Mouse (Mus musculus) spleen, postnatal 0 days (tissue): Measurements from ENCODE around the gene Vsnl1. TPM values are rescaled to one million over a fixed set of nuclear protein-coding genes. Genes with fewer than 3 reads are reported as not detected.

ENCODE experiments used
- polyA plus RNA-seq: library from polyadenylated mRNA; unstranded; fragments of >200 nt; fragmentation: Nextera tagmentation; extraction: Ambion mirVana; gene quantifications from 2 replicates; pipeline ENCODE4 v1.2.1, GENCODE M21; 2015

The Vsnl1 gene
- not detected in 2 replicates for polyA plus RNA-seq

GRCm38 (mm10) chr12:11436497-11437265 is at the start of gene Vsnl1:
Gene Vsnl1, minus strand, starts transcription at chr12:11436613.

GRCm38 (mm10) chr12:11455549-11456194 is 19.3 kb upstream of the Vsnl1 start, which contains the start of gene Rad51ap2:
Gene Rad51ap2, plus strand, starts transcription at chr12:11456079.

Other genes with a start within 250 kb of the Vsnl1 start
- not detected in 2 replicates for gene Msgn1, start 227.6 kb downstream of the Vsnl1 start, polyA plus RNA-seq
- 8.0 and 10.3 TPM in 2 replicates for gene Gen1, start 170.8 kb downstream of the Vsnl1 start, polyA plus RNA-seq
- 135 and 147 TPM in 2 replicates for gene Smc6, start 170.7 kb downstream of the Vsnl1 start, polyA plus RNA-seq
- 0.07 TPM in 1 of 2 replicates, not detected in the other for gene Rad51ap2, start 19.5 kb upstream of the Vsnl1 start, polyA plus RNA-seq